Mouse (Mus musculus): Measurements from ENCODE around the gene Cpne4. TPM values are rescaled to one million over a fixed set of nuclear protein-coding genes. Genes with fewer than 3 reads are reported as not detected.

The Cpne4 gene
- polyA plus RNA-seq, 1 experiment from 2014 or later: 2.0 TPM

DNA sequence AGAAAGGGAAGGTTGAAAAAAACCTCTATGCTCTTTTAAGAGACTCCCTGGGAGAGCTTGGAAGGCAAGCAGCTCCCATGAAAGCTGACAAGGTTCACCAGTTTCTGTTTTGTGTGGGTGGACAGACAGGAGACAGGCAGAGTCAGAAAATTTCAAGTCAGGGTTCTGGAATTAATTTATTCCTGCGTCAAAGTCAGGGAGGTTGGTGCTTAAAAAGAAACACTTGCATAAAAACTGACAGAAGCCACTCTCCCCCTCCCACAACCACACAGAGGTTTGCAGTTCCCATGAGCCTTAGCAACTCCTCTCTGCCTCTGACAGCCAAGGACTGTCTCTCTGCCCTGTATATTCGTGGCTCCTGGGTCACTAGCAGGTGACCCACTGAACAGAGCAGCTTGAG, 463.6 kb downstream of the Cpne4 start:
- H3K4me2 ChIP-seq (ENCODE audit: low read depth): no peak overlapping the region
- H3K9me3 ChIP-seq (ENCODE audit: control insufficient read depth, low read length): no peaks in the 10 kb centered on the region
- no peak overlapping the region for H3K27ac ChIP-seq (ENCODE audit: low read depth, low read length)
- ATAC-seq (ENCODE audit: insufficient read depth, low FRiP score, low TSS enrichment): no peak
- no peaks in the 10 kb centered on the region for H3K27me3 ChIP-seq (ENCODE audit: control insufficient read depth, insufficient read depth, low read length)
- DNase-seq (ENCODE audit: low spot score): no peak
- 31% methylated on average over 2 of the region's 2 CpGs for WGBS
- H3K36me3 ChIP-seq (ENCODE audit: control insufficient read depth, insufficient read depth, low read length): no peaks in the 10 kb centered on the region
- H3K4me3 ChIP-seq (ENCODE audit: low read depth, low read length): no peak overlapping the region
- H3K4me1 ChIP-seq (ENCODE audit: control insufficient read depth, insufficient read depth, low read length): no peaks in the 10 kb centered on the region
- H3K9ac ChIP-seq (ENCODE audit: low read length): no peak overlapping the region

DNA sequence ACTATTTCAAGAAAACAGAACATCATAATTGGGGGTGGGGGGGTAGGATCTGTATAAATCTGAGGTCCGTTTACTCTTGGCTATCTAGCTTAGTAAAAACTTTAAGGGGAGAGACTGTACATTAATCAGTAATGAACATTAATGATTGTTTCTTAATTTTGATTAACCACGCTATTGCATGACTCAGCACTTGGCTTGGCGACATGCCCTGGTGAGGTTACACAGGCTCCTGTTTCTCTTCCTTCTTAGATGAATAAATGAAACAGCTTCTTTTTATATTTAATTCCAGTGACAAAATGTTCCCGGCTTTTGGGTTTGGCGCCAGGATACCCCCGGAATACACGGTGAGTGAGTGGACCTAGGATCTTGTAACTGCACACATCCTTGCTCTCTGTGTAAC, 471.1 kb downstream of the Cpne4 start:
- H3K36me3 ChIP-seq (ENCODE audit: control insufficient read depth, insufficient read depth, low read length): no peaks in the 10 kb centered on the region
- H3K4me3 ChIP-seq (ENCODE audit: low read depth, low read length): no peak overlapping the region
- no peak overlapping the region for H3K4me2 ChIP-seq (ENCODE audit: low read depth)
- WGBS: 90% methylated on average over 7 of the region's 7 CpGs
- H3K9me3 ChIP-seq (ENCODE audit: control insufficient read depth, low read length): no peaks in the 10 kb centered on the region
- no peak for DNase-seq (ENCODE audit: low spot score)
- H3K27ac ChIP-seq (ENCODE audit: low read depth, low read length): no peak overlapping the region
- no peak for ATAC-seq (ENCODE audit: insufficient read depth, low FRiP score, low TSS enrichment)
- H3K9ac ChIP-seq (ENCODE audit: low read length): no peak overlapping the region
- H3K4me1 ChIP-seq (ENCODE audit: control insufficient read depth, insufficient read depth, low read length): no peaks in the 10 kb centered on the region
- no peaks in the 10 kb centered on the region for H3K27me3 ChIP-seq (ENCODE audit: control insufficient read depth, insufficient read depth, low read length)

DNA sequence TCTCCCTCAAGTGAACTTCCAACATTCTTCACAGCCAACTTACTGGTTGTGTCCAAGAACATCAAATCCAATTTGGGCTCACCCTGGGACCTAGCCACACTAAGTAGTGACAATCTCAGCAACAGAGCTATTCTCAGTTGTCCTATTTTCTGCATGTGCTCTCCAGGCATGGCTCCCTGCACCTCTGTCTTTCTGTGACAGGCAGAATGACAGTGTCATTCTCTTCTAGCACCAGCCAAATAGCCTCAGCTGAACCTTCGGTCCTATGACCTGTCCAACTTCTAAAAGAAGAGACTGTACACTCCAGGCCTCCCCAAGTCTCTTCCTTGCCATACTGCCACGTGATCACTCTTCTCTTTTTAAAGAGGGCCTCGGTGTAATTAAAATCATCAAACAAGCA, 481.2 kb downstream of the Cpne4 start:
- Histone ChIP-seq H3K36me3 (ENCODE audit: control insufficient read depth, insufficient read depth, low read length) (no peaks in the 10 kb centered on the region), H3K4me2 (ENCODE audit: low read depth) (no peak overlapping the region), H3K9me3 (ENCODE audit: control insufficient read depth, low read length) (no peaks in the 10 kb centered on the region), H3K9ac (ENCODE audit: low read length) (no peak overlapping the region), H3K27ac (ENCODE audit: low read depth, low read length) (no peak overlapping the region), H3K4me3 (ENCODE audit: low read depth, low read length) (no peak overlapping the region), H3K27me3 (ENCODE audit: control insufficient read depth, insufficient read depth, low read length) (no peaks in the 10 kb centered on the region), H3K4me1 (ENCODE audit: control insufficient read depth, insufficient read depth, low read length) (no peaks in the 10 kb centered on the region)
- no peak for DNase-seq (ENCODE audit: low spot score)
- no peak for ATAC-seq (ENCODE audit: insufficient read depth, low FRiP score, low TSS enrichment)
- WGBS: 80% methylated on average over 3 of the region's 3 CpGs

DNA sequence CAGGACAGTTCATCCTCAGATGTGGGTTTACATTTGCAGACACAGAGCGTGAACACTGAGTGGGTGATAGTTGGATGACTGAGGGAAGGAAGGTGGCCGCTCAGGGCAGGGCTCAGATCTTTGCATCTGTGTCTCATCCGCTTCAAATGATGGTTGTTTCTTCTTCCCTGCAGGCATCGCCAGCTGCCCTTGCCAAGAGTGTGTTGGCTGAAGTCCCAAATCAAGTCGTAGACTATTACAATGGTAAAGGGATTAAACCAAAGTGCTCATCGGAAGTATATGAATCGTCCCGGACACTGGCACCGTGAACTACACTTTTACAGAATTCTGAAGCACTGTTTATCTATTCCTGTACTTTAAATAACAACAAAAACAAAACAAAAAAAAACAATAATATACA, 485.5 kb downstream of the Cpne4 start:
- no peaks in the 10 kb centered on the region for H3K9me3 ChIP-seq (ENCODE audit: control insufficient read depth, low read length)
- H3K9ac ChIP-seq (ENCODE audit: low read length): no peak overlapping the region
- H3K36me3 ChIP-seq (ENCODE audit: control insufficient read depth, insufficient read depth, low read length): no peaks in the 10 kb centered on the region
- no peak for DNase-seq (ENCODE audit: low spot score)
- H3K4me2 ChIP-seq (ENCODE audit: low read depth): no peak overlapping the region
- WGBS: 92% methylated on average over 9 of the region's 9 CpGs
- H3K4me3 ChIP-seq (ENCODE audit: low read depth, low read length): no peak overlapping the region
- H3K4me1 ChIP-seq (ENCODE audit: control insufficient read depth, insufficient read depth, low read length): no peaks in the 10 kb centered on the region
- no peak overlapping the region for H3K27ac ChIP-seq (ENCODE audit: low read depth, low read length)
- no peak for ATAC-seq (ENCODE audit: insufficient read depth, low FRiP score, low TSS enrichment)
- no peaks in the 10 kb centered on the region for H3K27me3 ChIP-seq (ENCODE audit: control insufficient read depth, insufficient read depth, low read length)

DNA sequence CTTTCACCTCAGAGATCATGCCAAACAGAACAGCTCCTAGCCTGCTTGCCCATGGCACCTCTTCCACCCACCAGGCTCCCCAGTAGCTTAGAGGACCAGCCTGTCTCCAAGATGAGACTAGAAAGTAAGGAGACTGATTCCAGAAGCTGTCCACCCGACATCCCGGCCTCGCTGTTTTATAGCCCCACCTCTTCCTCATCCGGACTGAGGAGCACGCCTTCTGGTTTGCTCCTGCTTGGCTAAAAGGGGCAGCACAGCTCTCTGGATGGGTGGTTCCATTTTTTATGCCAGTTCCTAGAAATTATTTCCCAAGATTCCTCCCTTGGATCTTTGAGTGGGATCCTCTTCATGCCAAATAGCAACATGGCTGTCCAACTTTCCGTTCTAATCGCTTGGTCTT, 486.6 kb downstream of the Cpne4 start:
- no peak overlapping the region for H3K4me3 ChIP-seq (ENCODE audit: low read depth, low read length)
- H3K27me3 ChIP-seq (ENCODE audit: control insufficient read depth, insufficient read depth, low read length): no peaks in the 10 kb centered on the region
- WGBS: 91% methylated on average over 7 of the region's 7 CpGs
- H3K9me3 ChIP-seq (ENCODE audit: control insufficient read depth, low read length): no peaks in the 10 kb centered on the region
- no peak overlapping the region for H3K4me2 ChIP-seq (ENCODE audit: low read depth)
- H3K36me3 ChIP-seq (ENCODE audit: control insufficient read depth, insufficient read depth, low read length): no peaks in the 10 kb centered on the region
- ATAC-seq (ENCODE audit: insufficient read depth, low FRiP score, low TSS enrichment) (no peak), DNase-seq (ENCODE audit: low spot score) (no peak)
- H3K27ac ChIP-seq (ENCODE audit: low read depth, low read length): no peak overlapping the region
- H3K9ac ChIP-seq (ENCODE audit: low read length): no peak overlapping the region
- H3K4me1 ChIP-seq (ENCODE audit: control insufficient read depth, insufficient read depth, low read length): no peaks in the 10 kb centered on the region

DNA sequence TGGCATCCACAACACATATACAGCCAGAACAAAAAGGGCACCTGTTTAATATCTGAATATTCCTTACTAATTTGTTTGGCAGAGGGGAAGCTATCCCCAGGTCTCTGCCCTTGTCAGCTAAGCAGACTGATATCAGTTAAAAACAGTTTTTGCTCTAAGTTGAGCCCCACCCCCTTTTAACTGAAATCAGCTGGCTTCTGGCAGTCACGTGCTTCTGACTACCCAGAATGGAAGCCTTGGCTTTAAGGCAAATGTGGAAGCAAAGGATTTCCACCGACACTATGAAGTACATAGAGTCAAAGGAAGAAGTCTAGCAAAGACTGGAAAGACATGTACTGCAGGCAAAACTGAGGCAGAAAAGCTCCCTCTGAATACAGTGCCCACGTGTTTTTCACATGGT, 490.8 kb downstream of the Cpne4 start:
- H3K9me3 ChIP-seq (ENCODE audit: control insufficient read depth, low read length): no peaks in the 10 kb centered on the region
- no peak overlapping the region for H3K4me2 ChIP-seq (ENCODE audit: low read depth)
- DNase-seq (ENCODE audit: low spot score) (no peak), ATAC-seq (ENCODE audit: insufficient read depth, low FRiP score, low TSS enrichment) (no peak)
- no peak overlapping the region for H3K27ac ChIP-seq (ENCODE audit: low read depth, low read length)
- H3K27me3 ChIP-seq (ENCODE audit: control insufficient read depth, insufficient read depth, low read length): no peaks in the 10 kb centered on the region
- no peak overlapping the region for H3K4me3 ChIP-seq (ENCODE audit: low read depth, low read length)
- 83% methylated on average over 3 of the region's 3 CpGs for WGBS
- no peaks in the 10 kb centered on the region for H3K4me1 ChIP-seq (ENCODE audit: control insufficient read depth, insufficient read depth, low read length)
- H3K36me3 ChIP-seq (ENCODE audit: control insufficient read depth, insufficient read depth, low read length): no peaks in the 10 kb centered on the region
- H3K9ac ChIP-seq (ENCODE audit: low read length): no peak overlapping the region

DNA sequence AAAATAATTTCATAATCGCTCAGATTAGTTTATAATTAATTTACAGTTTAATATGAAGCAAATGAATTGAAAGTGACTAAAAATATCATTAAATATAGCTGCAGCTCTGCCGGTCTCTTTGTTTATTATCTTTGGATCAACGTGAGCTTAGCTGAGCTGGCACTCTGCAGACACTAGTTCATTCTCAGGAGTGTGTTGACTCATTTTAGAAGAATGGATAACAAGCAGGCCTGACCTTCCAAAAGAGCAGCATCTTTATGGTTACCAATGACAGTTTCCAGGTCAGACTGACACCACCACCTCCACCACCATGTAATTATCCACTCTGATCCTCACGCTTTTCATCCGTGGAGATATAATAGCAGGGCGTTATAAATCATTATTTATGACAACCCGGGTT, 498.9 kb downstream of the Cpne4 start:
- 79% methylated on average over 7 of the region's 7 CpGs for WGBS
- Histone ChIP-seq H3K4me1 (ENCODE audit: control insufficient read depth, insufficient read depth, low read length) (no peaks in the 10 kb centered on the region), H3K9ac (ENCODE audit: low read length) (no peak overlapping the region), H3K4me3 (ENCODE audit: low read depth, low read length) (no peak overlapping the region), H3K9me3 (ENCODE audit: control insufficient read depth, low read length) (no peaks in the 10 kb centered on the region), H3K27me3 (ENCODE audit: control insufficient read depth, insufficient read depth, low read length) (no peaks in the 10 kb centered on the region), H3K36me3 (ENCODE audit: control insufficient read depth, insufficient read depth, low read length) (no peaks in the 10 kb centered on the region), H3K27ac (ENCODE audit: low read depth, low read length) (no peak overlapping the region), H3K4me2 (ENCODE audit: low read depth) (no peak overlapping the region)
- ATAC-seq (ENCODE audit: insufficient read depth, low FRiP score, low TSS enrichment): no peak
- no peak for DNase-seq (ENCODE audit: low spot score)

DNA sequence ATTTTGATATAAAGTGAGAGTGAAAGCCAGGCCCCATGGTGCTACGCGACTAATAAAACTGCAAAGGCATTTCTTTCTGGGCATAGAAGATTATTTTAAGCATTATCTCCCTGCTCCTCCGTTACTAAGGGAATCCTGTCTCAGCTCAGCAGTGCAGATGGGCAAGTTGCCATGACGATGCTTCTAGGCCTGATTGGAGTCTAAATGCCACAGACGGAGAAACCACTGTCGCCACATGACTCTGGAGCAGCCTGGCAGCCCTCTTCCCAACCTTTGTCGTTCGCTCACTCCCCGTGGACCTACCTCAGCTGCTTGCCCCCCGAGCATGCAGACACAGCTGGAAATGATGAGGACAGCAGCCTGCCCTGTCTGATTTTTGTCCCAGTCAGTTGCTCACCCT, 501.3 kb downstream of the Cpne4 start:
- DNase-seq (ENCODE audit: low spot score) (no peak), ATAC-seq (ENCODE audit: insufficient read depth, low FRiP score, low TSS enrichment) (no peak)
- Histone ChIP-seq H3K9ac (ENCODE audit: low read length) (no peak overlapping the region), H3K4me1 (ENCODE audit: control insufficient read depth, insufficient read depth, low read length) (no peaks in the 10 kb centered on the region), H3K4me2 (ENCODE audit: low read depth) (no peak overlapping the region), H3K9me3 (ENCODE audit: control insufficient read depth, low read length) (no peaks in the 10 kb centered on the region), H3K4me3 (ENCODE audit: low read depth, low read length) (no peak overlapping the region), H3K27ac (ENCODE audit: low read depth, low read length) (no peak overlapping the region), H3K36me3 (ENCODE audit: control insufficient read depth, insufficient read depth, low read length) (no peaks in the 10 kb centered on the region), H3K27me3 (ENCODE audit: control insufficient read depth, insufficient read depth, low read length) (no peaks in the 10 kb centered on the region)
- WGBS: 64% methylated on average over 10 of the region's 10 CpGs

DNA sequence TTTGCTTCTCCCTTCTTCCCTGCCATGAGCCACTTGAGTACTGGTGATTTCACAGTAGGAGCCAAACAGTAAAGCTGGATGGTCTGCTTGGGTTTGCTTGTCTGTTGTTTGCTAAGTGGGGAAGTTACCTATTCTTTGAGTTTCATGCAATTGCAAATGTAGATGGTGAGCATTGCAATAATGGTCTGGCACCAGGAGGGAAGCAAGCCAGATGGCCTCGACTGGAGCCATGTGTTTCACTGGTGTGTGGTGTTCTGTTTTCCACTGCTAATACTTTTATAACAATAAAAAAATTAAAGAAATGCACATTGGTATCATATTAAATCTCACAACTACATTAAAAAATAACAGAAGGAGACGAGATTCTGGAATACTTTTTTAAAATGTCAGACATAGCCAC, 502.6 kb downstream of the Cpne4 start:
- no peak overlapping the region for H3K27ac ChIP-seq (ENCODE audit: low read depth, low read length)
- no peak for ATAC-seq (ENCODE audit: insufficient read depth, low FRiP score, low TSS enrichment)
- DNase-seq (ENCODE audit: low spot score): no peak
- H3K4me3 ChIP-seq (ENCODE audit: low read depth, low read length): no peak overlapping the region
- no peak overlapping the region for H3K4me2 ChIP-seq (ENCODE audit: low read depth)
- 65% methylated on average over 2 of the region's 2 CpGs for WGBS
- H3K4me1 ChIP-seq (ENCODE audit: control insufficient read depth, insufficient read depth, low read length): peaks cover 2% of the 10 kb centered on the region; the same call in 1 of the 2 replicates
- no peaks in the 10 kb centered on the region for H3K36me3 ChIP-seq (ENCODE audit: control insufficient read depth, insufficient read depth, low read length)
- H3K9ac ChIP-seq (ENCODE audit: low read length): no peak overlapping the region
- H3K27me3 ChIP-seq (ENCODE audit: control insufficient read depth, insufficient read depth, low read length): no peaks in the 10 kb centered on the region
- H3K9me3 ChIP-seq (ENCODE audit: control insufficient read depth, low read length): no peaks in the 10 kb centered on the region

All from neural tube, embryonic 11.5 days (tissue).